Mouse (Mus musculus) bone marrow macrophage, adult 2 months (primary cell): ENCODE results near the gene Cib1. TPM values are rescaled to one million over a fixed set of nuclear protein-coding genes. Genes with fewer than 3 reads are reported as not detected.

Source experiments
- H3K27ac ChIP-seq: 2 replicates; pipeline ENCODE4 v1.5.1; 2012; ENCODE audit warnings: low read depth, low read length; ENCODE audit not compliant: insufficient read depth
- H3K4me1 ChIP-seq: 2 replicates; pipeline ENCODE4 v1.6.1; 2012; ENCODE audit warnings: low read length; ENCODE audit not compliant: control insufficient read depth, insufficient read depth
- H3K4me3 ChIP-seq: 2 replicates; pipeline ENCODE4 v1.5.1; 2012; ENCODE audit warnings: mild to moderate bottlenecking, low read length, moderate library complexity; ENCODE audit not compliant: insufficient read depth
- CTCF ChIP-seq: IDR thresholded peaks from 2 replicates; pipeline ENCODE4 v1.5.1; 2012; ENCODE audit warnings: low read depth, mild to moderate bottlenecking, low read length, moderate library complexity
- POLR2A ChIP-seq: IDR thresholded peaks from 2 replicates; pipeline ENCODE4 v1.6.1; 2012; ENCODE audit warnings: mild to moderate bottlenecking, low read depth, low read length, borderline replicate concordance
- polyA plus RNA-seq: library from polyadenylated mRNA; stranded (reverse); fragments of >200 nt; gene quantifications from 2 replicates; pipeline ENCODE4 v1.2.4, GENCODE M21; 2012; ENCODE audit not compliant: missing spikeins, insufficient read depth, insufficient read length

The Cib1 gene
- polyA plus RNA-seq, result 69.3 and 76.2 TPM in 2 replicates

DNA sequence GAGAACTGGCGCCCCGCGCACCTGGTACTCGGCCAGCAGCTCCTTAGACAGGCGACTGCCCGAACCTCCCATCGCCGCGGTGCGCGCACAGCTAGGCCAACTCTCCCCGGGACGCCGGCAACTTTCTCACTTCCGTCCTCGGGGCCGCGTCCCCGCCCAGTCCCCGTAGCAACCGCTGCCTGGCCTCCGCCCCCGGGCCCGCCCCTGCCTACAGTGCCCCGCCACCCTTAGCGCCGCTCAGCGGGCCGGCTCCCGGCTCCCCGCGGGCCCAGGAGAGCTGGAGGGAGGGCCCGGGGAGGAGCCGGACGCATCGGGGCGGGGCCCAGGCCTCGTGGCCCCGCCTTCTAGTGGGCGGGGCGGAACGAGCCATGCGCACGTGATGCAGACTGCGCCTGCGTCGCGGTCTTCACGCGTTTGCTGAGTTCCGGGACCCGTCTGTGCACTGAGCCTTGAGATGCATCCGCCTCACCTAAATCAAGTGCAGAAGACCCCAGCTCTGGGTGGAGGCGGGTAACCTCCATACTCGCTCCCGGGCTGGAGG lies at the start of gene Cib1, which contains the start of gene Gdpgp1:
Cib1 (minus strand) TSS at position 325 of the 541 bp plus-strand sequence.
Gdpgp1 (plus strand) TSS at position 377 of the 541 bp plus-strand sequence.
- peak within 1 kb of the TSS; percentile 78 for H3K4me3 ChIP-seq
- H3K4me1 ChIP-seq, result peaks cover 25% of the 10 kb centered on the region
- TF ChIP-seq CTCF (no peak), POLR2A (no peak)
- H3K27ac ChIP-seq, result peak within 1 kb of the TSS; percentile 27

DNA sequence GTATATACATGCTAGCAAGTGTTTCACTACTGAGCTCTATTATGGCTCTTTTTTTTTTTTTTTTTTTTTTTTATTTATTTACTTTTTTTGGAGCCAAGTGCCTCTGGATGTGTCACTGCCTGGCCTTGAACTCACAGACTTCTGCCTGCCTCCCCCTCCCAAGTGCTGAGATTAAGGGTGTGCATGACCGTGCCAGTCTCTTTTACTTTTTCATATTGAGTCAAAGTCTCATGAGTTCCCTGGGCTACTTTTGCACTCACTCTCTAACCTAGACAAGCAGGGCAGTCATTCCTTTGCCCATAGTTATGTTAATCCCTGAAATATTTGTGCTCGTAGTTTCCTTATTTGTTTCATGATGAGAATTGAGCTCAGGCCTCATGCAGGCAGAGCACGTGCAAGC lies 49.0 kb upstream of the Cib1 start:
- TF ChIP-seq POLR2A (no peak), CTCF (no peak)
- no peak overlapping the region for H3K27ac ChIP-seq
- H3K4me1 ChIP-seq, result no peaks in the 10 kb centered on the region
- H3K4me3 ChIP-seq, result no peak overlapping the region

GRCm38 (mm10) chr7:80280998-80281397 lies 48.4 kb upstream of the Cib1 start:
- Histone ChIP-seq H3K4me1 (no peaks in the 10 kb centered on the region), H3K4me3 (no peak overlapping the region), H3K27ac (no peak overlapping the region)
- TF ChIP-seq POLR2A, result no peak
- no peak for TF ChIP-seq CTCF

DNA sequence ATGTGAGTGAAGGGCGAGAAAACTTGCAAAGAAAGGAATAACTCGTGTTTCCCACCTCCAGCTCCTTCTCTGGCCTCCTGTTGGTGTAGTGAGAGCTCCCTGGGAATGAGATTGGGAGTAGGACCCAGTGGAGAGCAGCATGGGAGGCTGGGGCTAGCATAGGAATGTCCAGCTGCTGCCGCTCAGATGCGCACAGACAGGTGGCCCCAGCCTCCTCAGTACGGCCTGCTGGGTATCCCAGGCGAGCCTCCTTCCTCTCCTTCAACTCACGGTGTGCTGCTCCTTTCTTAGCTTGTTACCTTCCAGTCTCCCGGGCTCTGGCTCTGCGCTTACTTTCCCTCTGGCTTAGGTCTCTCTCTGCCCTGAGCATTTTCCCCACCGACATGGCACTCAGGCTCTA lies 47.4 kb upstream of the Cib1 start:
- no peaks in the 10 kb centered on the region for H3K4me1 ChIP-seq
- no peak overlapping the region for H3K4me3 ChIP-seq
- TF ChIP-seq CTCF (no peak), POLR2A (no peak)
- no peak overlapping the region for H3K27ac ChIP-seq

GRCm38 (mm10) chr7:80276374-80276773 lies 43.8 kb upstream of the Cib1 start:
- H3K4me1 ChIP-seq, result peaks cover 4% of the 10 kb centered on the region
- H3K27ac ChIP-seq, result no peak overlapping the region
- TF ChIP-seq CTCF (no peak), POLR2A (no peak)
- no peak overlapping the region for H3K4me3 ChIP-seq

DNA sequence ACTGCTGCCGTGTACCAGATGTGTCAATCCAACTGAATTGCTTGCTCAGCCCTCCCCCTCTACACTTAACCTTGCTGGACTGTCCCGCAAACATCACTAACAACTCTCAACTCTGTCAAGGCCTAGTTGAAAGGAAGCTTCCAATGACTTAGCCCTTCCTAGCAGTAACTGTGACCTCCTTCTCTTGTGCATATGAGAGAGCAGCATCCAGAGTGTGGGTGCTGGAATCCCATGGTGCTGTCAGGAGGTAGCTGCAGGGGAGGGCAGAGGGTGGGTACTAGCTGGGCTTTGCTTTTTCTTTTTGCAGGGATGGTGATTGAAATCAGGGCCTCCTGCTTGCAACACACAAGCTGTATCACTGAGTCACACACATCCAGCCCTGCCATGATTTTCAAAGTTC lies 40.8 kb upstream of the Cib1 start:
- TF ChIP-seq CTCF, result no peak
- TF ChIP-seq POLR2A, result no peak
- H3K4me3 ChIP-seq, result no peak overlapping the region
- H3K27ac ChIP-seq, result no peak overlapping the region
- peaks cover 13% of the 10 kb centered on the region for H3K4me1 ChIP-seq

DNA sequence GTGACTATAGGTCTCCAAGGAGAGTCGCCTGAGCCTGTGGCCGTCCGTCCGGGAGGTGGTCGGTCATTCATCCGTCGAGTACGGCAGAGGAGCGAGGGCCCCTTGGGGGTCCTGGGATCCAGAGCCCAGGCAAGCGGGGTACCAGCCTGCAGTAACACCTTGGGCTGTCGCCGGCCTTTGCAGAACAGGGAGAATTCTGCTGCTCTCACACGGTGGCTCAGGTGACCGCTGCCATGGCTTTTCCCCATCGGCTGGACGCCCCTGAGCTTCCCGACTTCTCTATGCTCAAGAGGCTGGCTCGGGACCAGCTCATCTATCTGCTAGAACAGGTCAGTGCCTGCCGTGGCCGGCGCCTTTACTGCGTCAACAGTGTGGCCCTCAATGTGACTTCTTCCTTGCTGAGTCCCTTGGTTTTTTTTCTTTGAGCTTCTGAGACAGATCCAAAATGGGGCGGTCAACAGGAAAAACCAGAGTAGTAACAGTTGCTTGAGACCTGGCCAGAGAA lies 37.2 kb upstream of the Cib1 start:
- Histone ChIP-seq H3K4me1 (peaks cover 16% of the 10 kb centered on the region), H3K4me3 (peak overlapping the region; percentile 94), H3K27ac (peak overlapping the region; percentile 60)
- TF ChIP-seq POLR2A (no peak), CTCF (no peak)

- TF ChIP-seq POLR2A (no peak), CTCF (no peak)
- Histone ChIP-seq H3K4me1 (peaks cover 16% of the 10 kb centered on the region), H3K27ac (peak within 1 kb of the TSS; percentile 68), H3K4me3 (peak within 1 kb of the TSS; percentile 94)
These were observed 36.5 kb upstream of the Cib1 start, which contains the start of gene Vps33b for GRCm38 (mm10) chr7:80268897-80269750. TSS of gene Vps33b (plus strand) at chr7:80269649.

DNA sequence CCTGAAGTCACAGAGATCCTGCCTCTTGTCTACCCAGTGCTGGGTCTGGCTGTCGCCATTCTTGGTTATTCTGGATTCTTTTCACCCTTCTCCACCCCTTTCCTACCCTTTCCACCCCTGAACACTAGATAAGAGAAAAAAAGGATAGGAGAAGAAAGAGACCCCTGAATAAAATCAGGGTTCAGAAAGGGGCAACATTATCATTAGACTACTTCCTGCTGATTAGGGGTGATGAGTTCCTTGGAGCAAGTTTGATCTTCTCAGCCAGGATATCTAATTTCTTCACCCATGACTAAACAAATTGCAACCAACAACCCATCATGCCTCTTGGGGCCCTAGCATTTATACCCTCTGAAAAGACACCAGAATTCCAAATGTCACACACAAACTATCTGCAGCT lies 35.2 kb upstream of the Cib1 start:
- TF ChIP-seq CTCF (no peak), POLR2A (no peak)
- Histone ChIP-seq H3K4me3 (no peak overlapping the region), H3K4me1 (peaks cover 15% of the 10 kb centered on the region), H3K27ac (no peak overlapping the region)

- Histone ChIP-seq H3K4me3 (no peak overlapping the region), H3K4me1 (peaks cover 15% of the 10 kb centered on the region)
- TF ChIP-seq CTCF (no peak), POLR2A (no peak)
These were observed 32.0 kb upstream of the Cib1 start for GRCm38 (mm10) chr7:80264606-80265005.

More at GRCm38 (mm10) chr7:80264606-80265005, 32.0 kb upstream of the Cib1 start:
- H3K27ac ChIP-seq, result no peak overlapping the region
